Mouse (Mus musculus) forebrain, embryonic 11.5 days (tissue): Measurements from ENCODE around the gene Rack1. TPM values are rescaled to one million over a fixed set of nuclear protein-coding genes. Genes with fewer than 3 reads are reported as not detected.

Experiments used
- ATAC-seq: fragments of 200-750 bp; cut with Nextera tagmentation; replicated peaks from 2 replicates; pipeline ENCODE4 v1.8.0; 2017; ENCODE audit warnings: moderate TSS enrichment; ENCODE audit not compliant: low FRiP score
- DNase-seq: peaks from one replicate; pipeline ENCODE4 v3.0.0-alpha.2; 2017; ENCODE audit warnings: low spot score
- H3K27ac ChIP-seq: fragments of 300-500 bp; sonication (generic); 2 replicates; pipeline ENCODE4 v1.5.1; 2014; ENCODE audit warnings: low read depth, low read length
- H3K27me3 ChIP-seq: fragments of 300-500 bp; sonication (generic); 2 replicates; pipeline ENCODE4 v1.6.1; 2014; ENCODE audit warnings: mild to moderate bottlenecking, low read length, mixed read lengths; ENCODE audit not compliant: control insufficient read depth, insufficient read depth
- H3K36me3 ChIP-seq: fragments of 300-500 bp; sonication (generic); 2 replicates; pipeline ENCODE4 v1.6.1; 2014; ENCODE audit warnings: mild to moderate bottlenecking, low read length, moderate library complexity, mixed read lengths; ENCODE audit not compliant: control insufficient read depth, insufficient read depth
- H3K4me1 ChIP-seq: fragments of 300-500 bp; sonication (generic); replicated peaks from 2 replicates; pipeline ENCODE4 v1.6.1; 2014; ENCODE audit warnings: low read length, mixed read lengths; ENCODE audit not compliant: control insufficient read depth, insufficient read depth
- H3K4me2 ChIP-seq: fragments of 300-500 bp; sonication (generic); 2 replicates; pipeline ENCODE4 v1.6.1; 2014; ENCODE audit warnings: low read depth, mild to moderate bottlenecking, low read length, moderate library complexity, mixed read lengths; ENCODE audit not compliant: severe bottlenecking
- H3K4me3 ChIP-seq: fragments of 300-500 bp; sonication (generic); 2 replicates; pipeline ENCODE4 v1.5.1; 2014; ENCODE audit warnings: low read depth, low read length
- H3K9ac ChIP-seq: fragments of 300-500 bp; sonication (generic); 2 replicates; pipeline ENCODE4 v1.6.1; 2014; ENCODE audit warnings: low read length
- H3K9me3 ChIP-seq: fragments of 300-500 bp; sonication (generic); 2 replicates; pipeline ENCODE4 v1.6.1; 2016; ENCODE audit warnings: low read length, mixed read lengths; ENCODE audit not compliant: control insufficient read depth
- WGBS: fragments of 180-500 bp; shearing (Covaris S2); extraction: QIAGEN DNeasy Blood & Tissue Kit; methylation state at CpG from one replicate; pipeline ENCODE4 v1.1.7; 2014; 5-methylcytosine and 5-hydroxymethylcytosine counted together
- polyA plus RNA-seq: library from polyadenylated mRNA; unstranded; fragments of >200 nt; fragmentation: Nextera tagmentation; extraction: Ambion mirVana; gene quantifications from 2 replicates; pipeline ENCODE4 v1.2.1, GENCODE M21; 2014

Rack1 gene
- polyA plus RNA-seq, 1 experiment from 2014 or later = 653 TPM

DNA sequence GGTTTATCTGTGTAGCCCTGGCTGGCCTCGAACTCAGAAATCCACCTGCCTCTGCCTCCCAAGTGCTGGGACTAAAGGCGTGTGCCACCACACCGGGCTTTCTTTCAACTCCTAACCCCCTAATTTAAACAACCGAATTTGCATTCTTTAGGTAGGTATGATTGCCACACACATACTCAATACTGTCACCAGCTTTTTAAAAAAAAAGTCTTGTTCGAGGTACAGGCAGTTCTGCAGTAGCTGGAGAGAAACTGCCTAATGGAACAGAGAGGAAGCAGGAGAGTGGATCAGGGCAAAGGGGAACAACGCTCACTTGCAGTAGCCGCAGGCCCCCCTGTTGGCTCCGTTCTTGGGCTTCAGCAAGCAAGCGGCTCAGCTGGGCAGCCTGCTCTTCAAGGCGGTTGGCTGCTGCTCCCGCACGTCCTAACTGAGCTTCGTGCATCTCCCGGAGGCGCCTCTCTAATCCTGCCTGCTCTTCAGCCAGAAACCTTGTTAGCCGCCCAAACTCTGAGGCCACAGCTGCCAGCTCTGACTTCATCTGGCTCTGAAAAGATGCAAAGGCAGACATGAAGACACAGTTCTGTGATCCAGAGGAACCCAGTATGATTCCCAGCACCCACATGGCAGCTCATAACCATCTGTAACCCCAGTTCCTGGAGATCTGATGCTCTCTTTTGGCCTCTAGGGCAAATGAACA is 8.8 kb downstream of the Rack1 start:
- WGBS = 66% methylated on average over 16 of the region's 16 CpGs
- 0 out of 2 replicates have a peak, but pooled peaks have one; percentile 10 for ATAC-seq
- H3K36me3 ChIP-seq = peaks cover 25% of the 10 kb centered on the region

DNA sequence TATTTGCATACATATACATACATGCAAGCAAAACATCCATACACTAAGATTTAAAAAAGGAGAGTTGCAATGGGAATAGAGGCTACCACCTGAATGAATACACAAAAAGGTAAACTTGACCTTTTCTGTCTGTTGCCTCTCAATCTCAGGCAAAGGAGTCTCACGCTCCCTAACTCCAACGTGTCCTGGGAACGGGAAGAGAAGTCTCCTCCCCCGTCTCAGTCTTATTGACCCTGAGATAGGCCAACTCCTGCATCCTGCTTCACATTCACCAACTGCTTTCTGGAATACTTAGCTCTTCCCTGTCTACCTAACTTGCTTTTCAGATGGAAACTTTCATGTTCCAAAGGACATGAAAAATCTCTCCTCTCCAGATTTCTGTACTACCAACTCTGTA is 9.3 kb downstream of the Rack1 start:
- ATAC-seq (no peak), DNase-seq (no peak)
- Histone ChIP-seq H3K36me3 (peaks cover 20% of the 10 kb centered on the region), H3K27me3 (no peaks in the 10 kb centered on the region), H3K27ac (no peak overlapping the region), H3K9me3 (no peaks in the 10 kb centered on the region), H3K4me1 (no peaks in the 10 kb centered on the region), H3K4me2 (no peak overlapping the region), H3K9ac (no peak overlapping the region), H3K4me3 (no peak overlapping the region)
- 83% methylated on average over 4 of the region's 4 CpGs for WGBS

More for the DNA sequence above, 8.8 kb downstream of the Rack1 start:
- H3K4me1 ChIP-seq = no peaks in the 10 kb centered on the region
- H3K9ac ChIP-seq = no peak overlapping the region
- H3K27ac ChIP-seq = no peak overlapping the region
- H3K4me2 ChIP-seq = no peak overlapping the region
- no peak for DNase-seq
- no peaks in the 10 kb centered on the region for H3K9me3 ChIP-seq
- H3K4me3 ChIP-seq = no peak overlapping the region
- H3K27me3 ChIP-seq = no peaks in the 10 kb centered on the region

DNA sequence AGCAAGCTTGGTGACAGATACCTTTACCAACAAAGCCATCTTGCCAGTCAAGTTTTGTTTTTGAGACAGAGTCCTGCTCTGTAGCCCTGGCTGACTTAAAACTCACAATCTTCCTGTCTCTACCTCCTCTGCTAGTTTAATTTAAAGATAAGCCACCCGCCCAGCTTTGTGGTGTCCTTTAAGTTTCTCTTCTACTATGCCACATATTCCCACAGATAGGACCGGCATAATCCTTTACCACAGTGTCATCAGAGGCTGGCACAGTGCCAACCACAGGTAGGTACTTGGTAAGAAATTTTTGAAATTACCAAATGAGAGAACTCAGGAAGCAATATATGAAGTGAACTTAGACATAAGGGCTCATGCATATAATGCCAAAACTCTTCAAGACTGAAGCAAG is 10.0 kb downstream of the Rack1 start:
- 89% methylated on average over 2 of the region's 2 CpGs for WGBS
- no peak overlapping the region for H3K4me2 ChIP-seq
- no peaks in the 10 kb centered on the region for H3K27me3 ChIP-seq
- no peak overlapping the region for H3K4me3 ChIP-seq
- no peaks in the 10 kb centered on the region; the same call in 1 of the 2 replicates for H3K4me1 ChIP-seq
- H3K9me3 ChIP-seq = no peaks in the 10 kb centered on the region
- no peak overlapping the region for H3K9ac ChIP-seq
- H3K36me3 ChIP-seq = peaks cover 14% of the 10 kb centered on the region
- H3K27ac ChIP-seq = no peak overlapping the region
- DNase-seq (no peak), ATAC-seq (no peak)

DNA sequence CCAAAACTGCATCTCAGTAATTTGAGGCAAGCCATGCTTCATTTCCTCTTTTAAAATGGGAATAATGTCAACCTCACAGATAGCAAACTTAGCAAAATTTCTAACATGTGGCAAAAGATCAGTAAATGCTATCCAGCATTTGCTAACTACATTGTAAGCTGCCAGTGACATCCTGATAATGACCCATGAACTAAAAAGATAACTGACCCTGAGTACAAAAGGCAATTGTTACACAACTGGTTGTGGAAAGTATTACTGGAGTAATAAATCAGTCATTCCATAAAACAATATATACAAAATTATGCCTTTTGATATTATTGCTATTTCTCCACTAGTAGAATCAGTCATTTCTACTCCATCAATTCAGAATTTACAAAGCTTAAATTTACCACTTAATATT is 13.7 kb downstream of the Rack1 start:
- no peaks in the 10 kb centered on the region for H3K9me3 ChIP-seq
- H3K27ac ChIP-seq = no peak overlapping the region
- H3K4me1 ChIP-seq = peaks cover 6% of the 10 kb centered on the region
- H3K4me2 ChIP-seq = no peak overlapping the region
- ATAC-seq (no peak), DNase-seq (no peak)
- H3K27me3 ChIP-seq = no peaks in the 10 kb centered on the region
- H3K4me3 ChIP-seq = no peak overlapping the region
- no peak overlapping the region for H3K9ac ChIP-seq
- H3K36me3 ChIP-seq = no peaks in the 10 kb centered on the region; the same call in 1 of the 2 replicates

GRCm38 (mm10) chr11:48815851-48816250 is 15.7 kb downstream of the Rack1 start:
- WGBS = 81% methylated on average over 16 of the region's 16 CpGs
- Histone ChIP-seq H3K27me3 (no peaks in the 10 kb centered on the region), H3K9ac (peak overlapping the region; percentile 65), H3K4me3 (peak overlapping the region; percentile 77), H3K4me2 (peak overlapping the region; percentile 82), H3K4me1 (peaks cover 6% of the 10 kb centered on the region), H3K9me3 (no peaks in the 10 kb centered on the region), H3K27ac (no peak overlapping the region), H3K36me3 (no peaks in the 10 kb centered on the region; the same call in 1 of the 2 replicates)
- ATAC-seq (no peak), DNase-seq (no peak)

DNA sequence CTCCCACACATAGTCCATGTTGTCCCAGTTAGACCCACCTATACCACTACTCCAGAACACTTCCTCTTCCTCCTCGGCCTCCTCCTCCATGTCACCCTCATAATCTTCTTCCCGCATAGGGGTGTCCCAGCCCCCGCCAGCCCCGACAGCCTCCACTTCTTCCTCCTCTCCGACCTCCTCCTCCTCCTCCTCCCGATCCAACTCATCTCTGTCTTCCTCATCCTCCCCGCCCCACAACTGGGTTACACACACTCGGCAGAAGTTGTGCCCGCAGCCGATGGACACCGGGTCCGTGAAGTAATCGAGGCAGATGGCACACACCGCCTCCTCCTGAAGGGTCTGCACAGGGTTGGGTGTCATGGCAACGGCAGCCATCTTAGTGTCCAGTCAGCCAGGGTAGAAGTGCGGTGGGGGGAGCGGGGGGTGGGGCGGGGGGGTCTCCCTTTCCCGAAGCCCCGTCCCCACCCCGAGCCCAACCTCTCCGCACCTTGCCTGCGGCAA is 16.2 kb downstream of the Rack1 start:
- ATAC-seq = peak; percentile 71
- no peak overlapping the region for H3K27ac ChIP-seq
- no peaks in the 10 kb centered on the region for H3K9me3 ChIP-seq
- peak overlapping the region; percentile 65 for H3K9ac ChIP-seq
- H3K36me3 ChIP-seq = no peaks in the 10 kb centered on the region; the same call in 1 of the 2 replicates
- no peaks in the 10 kb centered on the region for H3K27me3 ChIP-seq
- H3K4me2 ChIP-seq = peak overlapping the region; percentile 82
- H3K4me3 ChIP-seq = peak overlapping the region; percentile 77
- 4% methylated on average over 23 of the region's 23 CpGs for WGBS
- peaks cover 6% of the 10 kb centered on the region for H3K4me1 ChIP-seq
- peak; percentile 85 for DNase-seq

DNA sequence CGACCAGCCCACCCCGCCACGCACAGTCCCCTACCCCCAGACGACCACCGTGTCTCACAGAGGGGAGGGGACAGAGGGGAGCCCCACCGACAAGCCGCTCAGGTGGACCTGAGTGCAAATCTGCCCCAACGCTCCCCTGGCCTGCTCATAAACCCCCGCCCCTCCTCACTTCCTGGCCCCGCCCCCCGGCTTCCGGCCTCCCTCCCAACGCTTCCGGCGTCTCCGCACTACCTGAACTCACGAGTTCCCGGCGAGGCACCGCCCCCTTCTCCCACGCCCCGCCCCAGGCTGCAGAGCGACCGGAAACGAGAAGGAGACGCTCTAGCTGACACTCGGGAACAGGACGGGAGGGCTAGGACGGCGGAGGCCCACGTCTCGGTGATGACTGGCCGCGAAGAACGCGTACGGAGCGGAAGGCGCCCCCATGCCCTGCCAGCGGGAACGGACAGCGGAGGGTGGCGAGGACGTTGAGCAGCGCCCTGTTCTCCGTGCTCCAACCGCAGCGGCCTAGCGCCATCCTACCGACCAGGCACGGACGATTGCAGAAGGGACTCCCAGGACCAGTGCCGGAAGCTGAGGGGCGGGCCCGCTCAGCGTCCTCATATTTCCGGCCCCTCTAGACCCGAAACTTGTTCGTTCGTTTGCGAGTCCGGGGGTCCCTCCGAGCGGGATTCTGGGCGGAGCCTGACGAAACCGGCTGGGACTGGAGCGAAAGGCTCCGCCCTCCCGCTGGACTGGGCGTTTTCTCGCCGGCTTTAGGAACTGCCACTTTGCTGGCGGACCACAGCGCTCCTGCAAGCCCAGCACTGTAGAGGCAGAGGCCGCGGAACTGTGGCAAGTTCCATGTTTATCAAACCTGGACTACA is 16.9 kb downstream of the Rack1 start, which contains the start of gene Trim41:
Gene Trim41 (minus strand): TSS at position 554 of the 866 bp plus-strand sequence.
- Histone ChIP-seq H3K4me2 (peak within 1 kb of the TSS; percentile 82), H3K27me3 (no peaks in the 10 kb centered on the region), H3K4me3 (peak within 1 kb of the TSS; percentile 77), H3K36me3 (no peaks in the 10 kb centered on the region; the same call in 1 of the 2 replicates), H3K9me3 (no peaks in the 10 kb centered on the region), H3K27ac (peak within 1 kb of the TSS; percentile 92), H3K4me1 (peaks cover 6% of the 10 kb centered on the region), H3K9ac (peak within 1 kb of the TSS; percentile 87)
- DNase-seq (peak; percentile 99), ATAC-seq (peak; percentile 96)
- 0% methylated on average over 62 of the region's 77 CpGs for WGBS

DNA sequence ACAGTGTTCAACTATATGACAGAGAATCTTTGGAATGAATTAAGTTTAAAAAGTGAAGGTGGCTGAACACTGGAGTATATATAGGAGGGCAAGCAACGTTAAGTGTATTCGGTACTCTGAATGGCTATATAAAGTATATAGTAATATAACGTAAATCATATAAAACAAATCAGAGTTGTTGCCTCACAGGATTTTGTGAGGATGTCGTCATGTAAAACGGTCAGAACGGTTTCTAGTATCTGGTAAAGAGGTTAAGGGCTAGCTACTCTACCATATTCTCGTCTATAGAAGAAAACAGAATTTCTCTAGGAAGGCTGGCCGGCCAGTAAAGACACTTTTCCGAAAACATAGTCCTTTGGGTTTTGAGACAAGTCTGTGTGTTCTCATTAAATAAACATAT is 17.7 kb downstream of the Rack1 start:
- H3K9me3 ChIP-seq = no peaks in the 10 kb centered on the region
- H3K4me3 ChIP-seq = peak overlapping the region; percentile 77
- 8% methylated on average over 9 of the region's 9 CpGs for WGBS
- no peaks in the 10 kb centered on the region for H3K36me3 ChIP-seq
- peak overlapping the region; percentile 87 for H3K9ac ChIP-seq
- DNase-seq (no peak), ATAC-seq (peak; percentile 7; the same call in 1 of the 2 replicates)
- peak overlapping the region; percentile 92; the same call in 1 of the 2 replicates for H3K27ac ChIP-seq
- peaks cover 6% of the 10 kb centered on the region for H3K4me1 ChIP-seq
- no peaks in the 10 kb centered on the region for H3K27me3 ChIP-seq
- H3K4me2 ChIP-seq = peak overlapping the region; percentile 82
